Mouse (Mus musculus) thymus, postnatal 10 days (tissue): ENCODE results near the gene Gm3667.
"Not testable (repeated sequence)": the region's sequence is repeated elsewhere in the genome, so short reads cannot be mapped to it uniquely, and the experiment has no call there.

Experiments
- DNase-seq, 2 experiments: peaks; one replicate each; pipeline ENCODE4 v3.0.0; 2021; ENCODE audit warnings: low spot score in 2 of 2

Gm3667 gene

DNA sequence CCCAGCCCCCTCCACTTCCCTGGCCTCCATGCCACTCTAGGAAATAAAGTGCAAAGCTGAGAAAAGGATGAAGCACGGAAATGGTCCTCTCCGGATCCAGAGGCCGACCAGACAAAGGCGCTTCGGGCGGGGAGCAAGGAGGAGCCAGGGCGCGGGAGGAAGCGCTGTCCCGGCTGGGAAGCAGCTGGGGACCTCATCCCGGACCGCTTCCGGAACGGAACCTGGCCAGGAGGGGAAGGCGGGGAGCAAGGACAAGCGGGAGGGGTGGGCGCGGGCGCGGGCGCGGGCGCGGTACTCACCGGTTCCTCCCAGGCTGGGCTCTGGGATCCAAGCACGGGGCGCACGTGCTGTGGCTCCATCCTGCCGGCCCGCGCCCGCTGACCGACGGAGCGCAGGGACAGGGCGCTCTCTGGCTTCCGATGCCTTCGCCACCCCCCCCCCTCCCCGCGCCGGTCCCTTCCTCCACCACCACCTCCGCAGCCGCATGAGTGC lies at the start of gene Gm3667:
Gene Gm3667, minus strand, starts transcription at position 442 of the 492 bp plus-strand sequence.
- DNase-seq, result not testable (repeated sequence)

DNA sequence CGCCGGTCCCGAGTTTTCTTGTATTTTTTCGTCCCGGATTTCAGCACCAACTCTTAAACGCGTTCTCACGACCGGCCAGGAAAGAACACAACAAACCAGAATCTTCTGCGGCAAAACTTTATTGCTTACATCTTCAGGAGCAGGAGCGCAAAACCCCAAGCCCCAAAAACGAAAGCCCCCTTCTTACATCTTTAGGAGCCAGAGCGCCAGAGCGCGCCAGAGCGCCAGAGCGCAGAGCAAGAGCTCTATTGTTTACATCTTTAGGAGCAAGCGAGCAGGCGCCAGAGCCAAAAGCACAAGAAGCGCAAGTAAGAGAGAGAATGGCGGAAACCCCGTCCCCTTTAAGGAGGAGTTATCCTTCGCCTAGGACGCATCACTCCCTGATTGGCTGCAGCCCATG lies 10.1 kb upstream of the Gm3667 start:
- DNase-seq, result peak in 1 of 2 experiments; percentile 8

DNA sequence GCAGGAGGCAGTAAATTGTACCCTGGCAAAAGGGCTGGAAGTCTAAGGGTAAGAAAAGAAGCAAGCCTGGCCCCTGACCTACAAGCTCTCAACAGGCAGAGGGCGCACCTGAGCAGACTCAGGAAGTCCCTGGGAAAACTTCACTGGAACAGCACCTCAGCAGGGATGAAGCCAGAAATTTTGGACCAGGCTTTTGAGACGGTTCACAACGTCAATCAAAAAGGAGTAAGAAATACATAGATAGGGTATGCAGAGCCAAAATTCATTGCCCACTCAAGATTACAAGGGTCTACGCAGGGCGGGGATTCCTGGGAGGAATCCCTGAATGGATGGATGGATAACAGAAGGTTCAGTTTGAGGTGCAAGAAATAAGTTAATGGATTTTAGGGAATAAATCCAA lies 951 bp downstream of the Gm3667 start:
- not testable (repeated sequence) for DNase-seq

DNA sequence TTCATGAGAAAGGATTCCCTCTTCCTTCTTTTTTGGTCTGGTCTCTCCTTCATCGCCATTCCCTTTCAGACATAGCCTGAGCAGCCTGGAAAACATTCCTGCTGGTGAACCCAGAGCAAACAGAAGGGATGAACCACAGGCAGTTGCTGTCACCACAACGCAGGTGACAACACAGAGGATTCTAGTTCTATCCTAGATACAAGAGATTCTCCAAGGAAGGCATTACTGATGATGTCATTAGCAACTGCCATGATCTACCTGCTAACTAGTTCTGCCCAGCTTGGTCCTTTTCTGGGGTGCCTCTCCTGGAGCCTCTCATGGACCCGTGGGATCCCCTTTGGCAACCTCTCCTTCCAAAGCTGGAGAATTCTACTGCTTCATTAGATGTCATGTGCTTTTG lies 49.6 kb downstream of the Gm3667 start, which contains the start of gene Gm3642:
Gene Gm3642, minus strand, starts transcription at position 101 of the 400 bp plus-strand sequence.
- not testable (repeated sequence) for DNase-seq

DNA sequence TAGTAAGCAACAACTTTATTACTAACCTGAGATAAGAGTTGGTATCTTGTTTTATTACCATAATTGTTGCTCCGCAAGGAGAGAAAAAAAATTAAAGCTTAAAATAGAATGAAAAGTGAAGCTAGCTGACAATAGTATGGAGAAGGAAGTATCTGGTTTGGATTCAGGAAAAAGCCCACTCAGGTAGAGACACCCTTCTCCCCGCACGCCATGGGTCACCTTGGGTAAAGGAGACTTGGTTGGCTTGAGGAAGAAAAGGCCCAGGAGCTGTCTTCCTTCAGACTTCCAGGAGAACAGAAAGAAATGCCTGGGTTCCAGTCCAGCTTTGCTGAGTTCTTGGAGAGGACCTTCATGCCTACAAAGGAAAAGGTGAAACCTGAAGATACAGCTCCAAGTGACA lies 66.5 kb downstream of the Gm3667 start:
- DNase-seq, result not testable (repeated sequence)
